Mouse (Mus musculus): Measurements from ENCODE around the gene Tbc1d22a. TPM values are rescaled to one million over a fixed set of nuclear protein-coding genes. Genes with fewer than 3 reads are reported as not detected.
"Not testable (repeated sequence)": the region's sequence is repeated elsewhere in the genome, so short reads cannot be mapped to it uniquely, and the experiment has no call there.

Gene Tbc1d22a
- polyA plus RNA-seq, 1 experiment = 30.5 TPM

DNA sequence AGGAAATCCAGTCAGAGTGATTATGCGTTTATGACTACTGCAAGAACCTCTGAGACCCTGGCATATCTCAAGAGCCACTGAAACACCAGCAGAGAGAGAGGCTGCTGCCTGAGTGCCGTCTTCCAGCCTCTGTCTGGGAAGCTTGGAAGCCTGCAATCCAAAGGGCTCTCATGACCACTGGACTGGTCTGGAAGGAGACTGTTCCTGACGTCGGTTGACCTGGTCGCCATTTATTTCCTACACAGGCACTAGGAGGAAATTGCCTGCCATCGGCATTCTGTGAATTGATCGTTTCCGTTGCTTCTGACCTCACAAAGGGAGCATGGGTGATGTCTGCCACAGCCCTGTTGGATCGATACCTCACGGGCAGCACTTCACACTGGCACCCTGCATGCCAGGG, 38.1 kb upstream of the Tbc1d22a start:
- H3ac ChIP-seq (ENCODE audit: control insufficient read depth, insufficient read length) = no peak overlapping the region
- no peaks in the 10 kb centered on the region for H3K27me3 ChIP-seq (ENCODE audit: control insufficient read depth, insufficient read depth, insufficient read length)
- no peaks in the 10 kb centered on the region for H3K36me3 ChIP-seq (ENCODE audit: control insufficient read depth, insufficient read depth)
- no peak overlapping the region for H3K4me2 ChIP-seq (ENCODE audit: low read depth)
- peaks cover 12% of the 10 kb centered on the region for H3K79me2 ChIP-seq (ENCODE audit: control insufficient read depth, insufficient read depth)
- TF ChIP-seq CEBPB (IDR thresholded peaks at IDR 0.05; ENCODE audit: insufficient read depth, poor library complexity, severe bottlenecking) (no peak), TCF3 (IDR thresholded peaks at IDR 0.05; ENCODE audit: insufficient read length, low read depth) (no peak), USF1 (IDR thresholded peaks at IDR 0.05; ENCODE audit: low read depth) (no peak), TCF12 (IDR thresholded peaks at IDR 0.05; ENCODE audit: insufficient read depth, poor library complexity, severe bottlenecking) (no peak), REST (IDR thresholded peaks at IDR 0.05; ENCODE audit: insufficient read depth, insufficient read length) (no peak), MAX (IDR thresholded peaks at IDR 0.05; ENCODE audit: low read depth) (no peak), POLR2AphosphoS2 (IDR thresholded peaks at IDR 0.05; ENCODE audit: insufficient read length, low read depth) (no peak), SRF (IDR thresholded peaks at IDR 0.05; ENCODE audit: control insufficient read depth, insufficient read length, low read depth) (no peak), E2F4 (IDR thresholded peaks at IDR 0.05; ENCODE audit: insufficient read depth) (no peak), POLR2A (IDR thresholded peaks at IDR 0.05; ENCODE audit: insufficient read length, low read depth) (no peak), MYOD1 (IDR thresholded peaks at IDR 0.05; ENCODE audit: control insufficient read depth in 1 of 3, insufficient read length in 2 of 3, low read depth in 2 of 3) (no peak), MYOG (IDR thresholded peaks at IDR 0.05; ENCODE audit: control insufficient read depth in 1 of 3, insufficient read depth in 1 of 3, insufficient read length in 2 of 3, low read depth in 2 of 3) (no peak)
- no peak overlapping the region for H3K4me3 ChIP-seq

DNA sequence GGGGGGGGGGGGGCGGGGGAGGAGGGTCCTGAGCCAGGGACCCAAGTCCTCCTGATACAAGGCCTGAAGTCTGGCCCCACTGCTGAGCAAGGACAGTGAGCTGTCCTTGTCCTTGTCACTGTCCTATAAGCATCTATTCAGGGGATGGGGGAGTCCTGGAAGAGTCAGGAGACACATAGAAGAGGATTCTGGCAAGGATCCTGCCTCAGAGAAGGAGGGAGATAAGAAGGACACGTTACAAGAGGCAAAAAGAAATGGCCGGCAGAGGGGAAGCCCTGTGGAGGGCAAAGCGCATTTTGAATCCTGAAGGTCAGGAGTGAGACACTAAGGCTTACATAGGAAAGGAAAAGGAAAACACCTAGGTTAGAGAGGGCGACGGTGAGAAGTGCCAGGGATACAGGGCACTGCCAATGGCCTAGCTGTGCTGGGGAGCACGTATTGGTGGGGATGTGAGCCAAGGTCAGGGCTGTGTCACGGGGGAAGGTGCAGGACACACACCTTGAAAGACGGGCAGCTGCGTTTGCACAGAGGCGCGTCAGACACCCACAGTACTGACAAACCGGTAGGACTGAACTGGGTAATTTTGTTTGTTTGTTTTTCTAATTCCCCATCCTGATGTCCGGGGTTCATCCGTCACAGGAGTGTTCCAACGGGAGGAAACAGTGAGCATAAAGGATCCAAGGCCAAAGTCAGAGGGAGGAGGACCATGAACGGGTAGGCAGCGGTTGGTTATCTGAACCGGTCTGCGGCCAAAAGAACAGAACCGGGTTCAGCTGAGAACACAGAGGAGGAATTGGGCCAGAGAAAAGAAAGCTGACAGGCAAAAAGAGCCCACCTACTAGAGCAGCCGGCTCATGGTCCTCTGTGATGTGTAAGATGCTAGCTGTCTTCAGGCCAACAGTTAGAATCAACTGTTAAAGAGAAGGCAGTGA, 37.2 kb upstream of the Tbc1d22a start:
- H3ac ChIP-seq (ENCODE audit: control insufficient read depth, insufficient read length) = no peak overlapping the region
- H3K4me2 ChIP-seq (ENCODE audit: low read depth) = no peak overlapping the region
- no peaks in the 10 kb centered on the region for H3K36me3 ChIP-seq (ENCODE audit: control insufficient read depth, insufficient read depth)
- TF ChIP-seq MYOG (IDR thresholded peaks at IDR 0.05; ENCODE audit: control insufficient read depth in 1 of 3, insufficient read depth in 1 of 3, insufficient read length in 2 of 3, low read depth in 2 of 3) (no peak), POLR2A (IDR thresholded peaks at IDR 0.05; ENCODE audit: insufficient read length, low read depth) (no peak), USF1 (IDR thresholded peaks at IDR 0.05; ENCODE audit: low read depth) (no peak), E2F4 (IDR thresholded peaks at IDR 0.05; ENCODE audit: insufficient read depth) (no peak), POLR2AphosphoS2 (IDR thresholded peaks at IDR 0.05; ENCODE audit: insufficient read length, low read depth) (no peak), TCF3 (IDR thresholded peaks at IDR 0.05; ENCODE audit: insufficient read length, low read depth) (no peak), MAX (IDR thresholded peaks at IDR 0.05; ENCODE audit: low read depth) (no peak), TCF12 (IDR thresholded peaks at IDR 0.05; ENCODE audit: insufficient read depth, poor library complexity, severe bottlenecking) (no peak), CEBPB (IDR thresholded peaks at IDR 0.05; ENCODE audit: insufficient read depth, poor library complexity, severe bottlenecking) (no peak), MYOD1 (IDR thresholded peaks at IDR 0.05; ENCODE audit: control insufficient read depth in 1 of 3, insufficient read length in 2 of 3, low read depth in 2 of 3) (no peak), REST (IDR thresholded peaks at IDR 0.05; ENCODE audit: insufficient read depth, insufficient read length) (no peak), SRF (IDR thresholded peaks at IDR 0.05; ENCODE audit: control insufficient read depth, insufficient read length, low read depth) (no peak)
- H3K79me2 ChIP-seq (ENCODE audit: control insufficient read depth, insufficient read depth) = peaks cover 13% of the 10 kb centered on the region
- H3K27me3 ChIP-seq (ENCODE audit: control insufficient read depth, insufficient read depth, insufficient read length) = no peaks in the 10 kb centered on the region
- H3K4me3 ChIP-seq = no peak overlapping the region

GRCm38 (mm10) chr15:86177703-86178251, 36.5 kb upstream of the Tbc1d22a start:
- not testable (repeated sequence) for H3K4me3 ChIP-seq; H3ac ChIP-seq (ENCODE audit: control insufficient read depth, insufficient read length); H3K27me3 ChIP-seq (ENCODE audit: control insufficient read depth, insufficient read depth, insufficient read length); H3K4me2 ChIP-seq (ENCODE audit: low read depth); H3K36me3 ChIP-seq (ENCODE audit: control insufficient read depth, insufficient read depth)
- H3K79me2 ChIP-seq (ENCODE audit: control insufficient read depth, insufficient read depth) = peaks cover 19% of the 10 kb centered on the region

- H3K79me2 ChIP-seq (ENCODE audit: control insufficient read depth, insufficient read depth) = peaks cover 22% of the 10 kb centered on the region
- no peaks in the 10 kb centered on the region for H3K36me3 ChIP-seq (ENCODE audit: control insufficient read depth, insufficient read depth)
- H3K27me3 ChIP-seq (ENCODE audit: control insufficient read depth, insufficient read depth, insufficient read length) = no peaks in the 10 kb centered on the region
- H3K4me2 ChIP-seq (ENCODE audit: low read depth) = no peak overlapping the region
- H3ac ChIP-seq (ENCODE audit: control insufficient read depth, insufficient read length) = no peak overlapping the region
- H3K4me3 ChIP-seq = no peak overlapping the region
- TF ChIP-seq MYOG (IDR thresholded peaks at IDR 0.05; ENCODE audit: control insufficient read depth in 1 of 3, insufficient read depth in 1 of 3, insufficient read length in 2 of 3, low read depth in 2 of 3) = no peak
- TF ChIP-seq MAX (IDR thresholded peaks at IDR 0.05; ENCODE audit: low read depth) = no peak
- TF ChIP-seq POLR2A (IDR thresholded peaks at IDR 0.05; ENCODE audit: insufficient read length, low read depth) = no peak
- TF ChIP-seq MYOD1 (IDR thresholded peaks at IDR 0.05; ENCODE audit: control insufficient read depth in 1 of 3, insufficient read length in 2 of 3, low read depth in 2 of 3) = no peak
- no peak for TF ChIP-seq POLR2AphosphoS2 (IDR thresholded peaks at IDR 0.05; ENCODE audit: insufficient read length, low read depth)
- TF ChIP-seq USF1 (IDR thresholded peaks at IDR 0.05; ENCODE audit: low read depth) = no peak
- TF ChIP-seq TCF3 (IDR thresholded peaks at IDR 0.05; ENCODE audit: insufficient read length, low read depth) = no peak
- no peak for TF ChIP-seq E2F4 (IDR thresholded peaks at IDR 0.05; ENCODE audit: insufficient read depth)
- no peak for TF ChIP-seq SRF (IDR thresholded peaks at IDR 0.05; ENCODE audit: control insufficient read depth, insufficient read length, low read depth)
- TF ChIP-seq REST (IDR thresholded peaks at IDR 0.05; ENCODE audit: insufficient read depth, insufficient read length) = no peak
- TF ChIP-seq CEBPB (IDR thresholded peaks at IDR 0.05; ENCODE audit: insufficient read depth, poor library complexity, severe bottlenecking) = no peak
Observed at GRCm38 (mm10) chr15:86178594-86178993, 35.7 kb upstream of the Tbc1d22a start.
